ENCODE assay signal across 16 mouse cellular contexts in the genomic region with DNA sequence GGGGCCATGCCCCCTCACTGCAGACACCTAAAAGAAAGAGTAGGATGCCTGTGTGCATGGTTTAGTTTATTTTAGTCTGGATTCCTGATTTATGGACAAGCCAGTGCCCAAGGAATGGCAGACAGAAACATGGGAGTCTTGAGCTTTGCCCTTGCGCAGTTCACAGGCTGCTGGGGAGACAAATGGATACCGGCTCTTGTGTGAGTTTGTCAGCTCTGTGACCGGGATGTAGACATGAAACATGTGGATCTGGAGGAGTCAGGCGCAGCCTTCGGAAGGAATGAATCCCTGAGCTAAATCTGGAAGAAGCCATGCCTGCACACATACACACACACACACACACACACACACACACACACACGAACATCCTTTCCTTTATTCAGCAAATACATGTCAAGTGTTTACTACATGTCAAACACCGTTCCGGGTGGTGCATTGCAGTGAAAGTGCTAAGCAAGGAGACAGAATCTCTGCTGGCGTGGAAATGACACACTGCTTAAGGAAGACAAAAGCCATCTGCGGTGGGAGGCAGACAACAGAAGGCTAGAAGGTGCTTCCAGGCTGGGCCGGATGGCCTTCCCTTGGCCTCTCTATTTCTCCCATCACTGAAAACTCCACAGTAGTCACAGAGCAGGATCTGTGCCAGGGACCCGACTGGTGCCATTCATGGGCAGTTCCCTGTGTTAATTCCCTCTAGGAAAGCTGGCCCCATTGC.
DNase-seq lines count a peak whose midpoint lies in the region; ATAC-seq and TF ChIP-seq lines count a peak whose summit lies in the region.
"Had no signal": no experiment of that assay in that cellular context is flagged by ENCODE, and none has a peak within 500 bp of the region (broad histone marks: within the 10 kb centered on the region; RNA-seq: fewer than 3 reads in every experiment).

No protein-coding gene starts in this region.

- H3K9ac ChIP-seq in hindbrain, embryonic 16.5 days (ENCODE audit: low read depth, low read length) = no peak overlapping the region
- H3K9ac ChIP-seq in hindbrain, embryonic 13.5 days = no peak overlapping the region
- H3K9ac ChIP-seq: liver, embryonic 12.5 days had no signal

- H3K9me3 ChIP-seq in hindbrain, embryonic 16.5 days (ENCODE audit: control insufficient read depth, low read length) = no peaks in the 10 kb centered on the region
- H3K9me3 ChIP-seq in hindbrain, embryonic 13.5 days = 0 out of 2 replicates have a peak, but pooled peaks cover 3% of the 10 kb centered on the region
- H3K9me3 ChIP-seq: embryonic facial prominence, embryonic 10.5 days; liver, embryonic 12.5 days had no signal

- TF ChIP-seq CTCF in layer of hippocampus, adult 2 months (conservative IDR thresholded peaks at IDR 0.05) = no peak
- no peak for TF ChIP-seq CTCF in brain, embryonic 14.5 days (IDR thresholded peaks at IDR 0.05; ENCODE audit: borderline replicate concordance, extremely low read depth, insufficient read depth, insufficient read length)

- ATAC-seq in hindbrain, embryonic 16.5 days = peak; percentile 53
- no peak for ATAC-seq in hindbrain, embryonic 13.5 days (ENCODE audit: low FRiP score)
- ATAC-seq: liver, embryonic 12.5 days; lung, postnatal 0 days had no signal

- TF ChIP-seq POLR2A in brain, embryonic 14.5 days (IDR thresholded peaks at IDR 0.05; ENCODE audit: borderline replicate concordance, extremely low read depth, insufficient read depth, insufficient read length, poor library complexity, severe bottlenecking) = no peak

- no peak overlapping the region for H3K4me3 ChIP-seq in hindbrain, embryonic 16.5 days (ENCODE audit: low read length)
- no peak overlapping the region for H3K4me3 ChIP-seq in hindbrain, embryonic 13.5 days
- H3K4me3 ChIP-seq in layer of hippocampus, adult 2 months = no peak overlapping the region
- H3K4me3 ChIP-seq: embryonic facial prominence, embryonic 10.5 days; liver, embryonic 12.5 days had no signal

- no peaks in the 10 kb centered on the region for H3K27me3 ChIP-seq in hindbrain, embryonic 16.5 days (replicated peaks; ENCODE audit: control insufficient read depth, insufficient read depth, low read length)
- no peaks in the 10 kb centered on the region for H3K27me3 ChIP-seq in hindbrain, embryonic 13.5 days
- H3K27me3 ChIP-seq: liver, embryonic 12.5 days had no signal

- 65% methylated on average over 12 of the region's 12 CpGs for WGBS in hindbrain, embryonic 16.5 days
- WGBS in hindbrain, embryonic 13.5 days = 68% methylated on average over 12 of the region's 12 CpGs

- no peak overlapping the region for H3K4me2 ChIP-seq in hindbrain, embryonic 16.5 days (ENCODE audit: low read length)
- H3K4me2 ChIP-seq in hindbrain, embryonic 13.5 days = no peak overlapping the region
- H3K4me2 ChIP-seq: liver, embryonic 12.5 days; midbrain, embryonic 11.5 days had no signal

- no peaks in the 10 kb centered on the region; the same call in none of the 2 replicates for H3K4me1 ChIP-seq in hindbrain, embryonic 16.5 days (ENCODE audit: control insufficient read depth, insufficient read depth, low read depth, low read length)
- H3K4me1 ChIP-seq in hindbrain, embryonic 13.5 days (replicated peaks) = peaks cover 13% of the 10 kb centered on the region

- H3K27ac ChIP-seq in hindbrain, embryonic 16.5 days (ENCODE audit: low read depth, low read length) = no peak overlapping the region
- H3K27ac ChIP-seq in hindbrain, embryonic 13.5 days = no peak overlapping the region
- 0 out of 2 replicates have a peak overlapping the region, but pooled peaks have one; percentile 18 for H3K27ac ChIP-seq in layer of hippocampus, adult 2 months
- H3K27ac ChIP-seq: embryonic facial prominence, embryonic 10.5 days; liver, embryonic 12.5 days had no signal

- H3K36me3 ChIP-seq in hindbrain, embryonic 16.5 days (ENCODE audit: control insufficient read depth, insufficient read depth, low read length) = no peaks in the 10 kb centered on the region
- no peaks in the 10 kb centered on the region for H3K36me3 ChIP-seq in hindbrain, embryonic 13.5 days
- H3K36me3 ChIP-seq: embryonic facial prominence, embryonic 10.5 days; liver, embryonic 12.5 days had no signal

- DNase-seq in cerebellum, postnatal 14 days = peak; percentile 69 to 73
- no peak for DNase-seq in cerebellum, adult 9-10 months
- DNase-seq in layer of hippocampus, adult 2 months (ENCODE audit: low spot score in 2 of 2) = no peak
- no peak for DNase-seq in layer of hippocampus, postnatal 36 days
- peak; percentile 88 for DNase-seq in brain, embryonic 14.5 days (ENCODE audit: low read depth)
- no peak for DNase-seq in urinary bladder, postnatal 25 days (ENCODE audit: low spot score)
- DNase-seq: cerebellum, adult 18-20 months; heart, adult 18-20 months; heart, postnatal 14 days; thymus, postnatal 36 days had no signal

Comparison
In these comparisons a context has a peak if more than half of its experiments do, and no peak if none do; other contexts are left out.
1. DNase-seq: peak in cerebellum, postnatal 14 days (2 of 2) and brain, embryonic 14.5 days (single experiment); none in cerebellum, adult 9-10 months (single experiment), layer of hippocampus, adult 2 months (0 of 2), layer of hippocampus, postnatal 36 days (0 of 2) and urinary bladder, postnatal 25 days (single experiment).